ENCODE assay signal across 30 mouse cellular contexts in the genomic region with DNA sequence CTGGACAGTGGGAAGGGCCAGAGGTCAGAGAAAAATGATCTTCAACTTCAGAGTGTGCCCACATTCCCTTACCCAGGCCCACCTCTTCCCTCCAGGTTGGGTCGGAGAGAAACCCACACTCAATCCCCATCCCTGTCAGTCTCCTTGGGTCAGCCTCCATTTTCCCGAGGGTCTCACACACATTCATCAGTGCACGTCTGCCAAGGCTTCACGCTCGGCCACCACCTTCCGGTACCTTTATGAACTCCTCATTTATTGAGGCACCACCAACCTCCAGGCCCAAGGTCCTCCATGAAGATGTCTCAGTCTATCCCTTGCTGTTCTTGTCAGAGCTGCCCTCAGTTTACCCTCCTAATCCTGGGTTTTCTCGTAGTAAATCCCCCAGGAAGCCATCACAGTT. TPM values are rescaled to one million over a fixed set of nuclear protein-coding genes. Genes with fewer than 3 reads are reported as not detected.
"Had no signal": no experiment of that assay in that cellular context is flagged by ENCODE, and none has a peak within 500 bp of the region (broad histone marks: within the 10 kb centered on the region; RNA-seq: fewer than 3 reads in every experiment).

No protein-coding gene starts in this region.

- DNase-seq: heart, postnatal 10 days; heart, postnatal 14 days; heart, postnatal 36 days; heart, postnatal 4 days; kidney, adult 11 months; kidney, adult 18-20 months; kidney, adult 2 months; kidney, adult 8-10 months; kidney, adult 9 months; kidney, postnatal 10 days; kidney, postnatal 14 days; kidney, postnatal 25 days; kidney, postnatal 36 days; kidney, postnatal 4 days; layer of hippocampus, adult 9-11 months had no signal

- H3K27ac ChIP-seq: heart, embryonic 13.5 days; heart, embryonic 15.5 days; hindbrain, embryonic 10.5 days; hindbrain, embryonic 12.5 days; hindbrain, embryonic 13.5 days; hindbrain, embryonic 14.5 days; hindbrain, embryonic 15.5 days; hindbrain, postnatal 0 days; intestine, embryonic 15.5 days; kidney, embryonic 15.5 days; kidney, postnatal 0 days; layer of hippocampus, adult 2 months; left cerebral cortex, adult 2 months had no signal

- H3K4me3 ChIP-seq: heart, embryonic 12.5 days; heart, embryonic 13.5 days; heart, embryonic 15.5 days; hindbrain, embryonic 10.5 days; hindbrain, embryonic 12.5 days; hindbrain, embryonic 13.5 days; hindbrain, embryonic 15.5 days; intestine, embryonic 15.5 days; kidney, embryonic 15.5 days; layer of hippocampus, adult 2 months; left cerebral cortex, adult 2 months had no signal

RNA-seq across cellular contexts. Expression of a gene that starts 2.1 kb away (rescaled TPM):
- total RNA-seq: heart, postnatal 4 days; hematopoietic stem cell, adult 5-6 weeks had no signal
